Mouse (Mus musculus): ENCODE results near the gene Pip4k2c.

DNA sequence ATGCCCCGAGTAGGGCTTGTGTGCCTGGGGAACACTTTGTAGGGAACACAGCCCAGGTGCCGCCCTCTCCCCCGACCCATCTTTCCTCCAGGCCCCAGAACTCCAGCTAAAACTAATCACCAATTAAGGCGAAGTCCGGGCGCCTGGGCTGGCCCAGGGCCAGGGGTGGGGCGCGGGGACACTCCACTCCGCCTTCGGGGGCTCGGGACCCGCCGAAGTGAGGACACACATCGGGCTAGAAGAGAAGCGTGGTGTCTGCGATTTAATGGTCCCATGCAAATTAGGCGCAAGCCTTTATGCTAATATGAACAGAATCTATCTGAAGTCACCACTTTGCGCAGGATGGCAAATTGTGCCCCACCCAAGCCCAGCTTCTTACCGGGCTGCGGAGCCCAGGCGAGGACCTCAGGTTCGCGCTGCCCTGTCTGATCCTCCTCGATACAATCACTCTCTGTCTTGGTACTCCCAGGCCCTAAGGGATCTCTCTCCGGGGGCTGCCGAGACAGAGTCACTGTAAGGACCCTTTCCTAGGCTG lies 22.2 kb downstream of the Pip4k2c start:
- TF ChIP-seq CTCF (IDR thresholded peaks at IDR 0.05) (no peak), EP300 (IDR thresholded peaks at IDR 0.05) (no peak)
